Mouse (Mus musculus) midbrain, embryonic 10.5 days (tissue): ENCODE measurements at regions not wholly inside any gene's neighbourhood (a gene's known extent, or its start where the extent isn't known, plus 50 kb on each side); places are given as distances from the start of the nearest gene placed in this dataset.

ENCODE experiments used
- DNase-seq: peaks from one replicate; pipeline ENCODE4 v3.0.0-alpha.2; 2017; ENCODE audit warnings: low spot score
- H3K27ac ChIP-seq: fragments of 300-500 bp; sonication (generic); replicated peaks from 2 replicates; pipeline ENCODE4 v1.5.1; 2016; ENCODE audit warnings: mild to moderate bottlenecking
- H3K27me3 ChIP-seq: fragments of 300-500 bp; sonication (generic); 2 replicates; pipeline ENCODE4 v1.6.1; 2016; ENCODE audit warnings: low read depth, mild to moderate bottlenecking; ENCODE audit not compliant: poor library complexity, severe bottlenecking
- H3K36me3 ChIP-seq: fragments of 300-500 bp; sonication (generic); 2 replicates; pipeline ENCODE4 v1.6.1; 2016; ENCODE audit warnings: mild to moderate bottlenecking, moderate library complexity
- H3K4me1 ChIP-seq: fragments of 300-500 bp; sonication (generic); 2 replicates; pipeline ENCODE4 v1.6.1; 2016
- H3K4me3 ChIP-seq: fragments of 300-500 bp; sonication (generic); 2 replicates; pipeline ENCODE4 v1.5.1; 2016; ENCODE audit warnings: mild to moderate bottlenecking, moderate library complexity
- H3K9me3 ChIP-seq: fragments of 300-500 bp; sonication (generic); replicated peaks from 2 replicates; pipeline ENCODE4 v1.6.1; 2016; ENCODE audit warnings: mild to moderate bottlenecking
- WGBS: fragments of 180-500 bp; shearing (Covaris S2); methylation state at CpG from one replicate; pipeline ENCODE4 v1.1.7; 2016; 5-methylcytosine and 5-hydroxymethylcytosine counted together

DNA sequence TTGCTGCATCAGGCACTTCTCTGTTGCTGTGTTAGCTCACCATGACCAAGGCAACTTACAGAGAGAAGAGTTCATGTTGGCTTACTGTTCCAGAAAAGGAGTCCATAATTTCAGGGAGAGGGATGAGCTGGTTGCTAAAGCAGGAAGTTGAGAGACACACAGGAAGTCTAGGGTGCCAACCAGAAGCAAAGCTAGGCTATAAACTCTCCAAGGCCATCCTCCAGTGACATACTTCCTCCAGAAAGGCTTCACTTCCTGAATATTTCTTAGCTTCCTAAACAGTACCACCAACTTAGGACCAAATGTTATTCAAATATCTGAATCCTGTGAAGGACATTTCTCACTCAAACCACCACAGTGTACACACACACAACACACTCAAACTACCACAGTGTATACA lies 2010.6 kb downstream of the A830018L16Rik start:
- no peak for DNase-seq
- Histone ChIP-seq H3K27ac (no peak overlapping the region), H3K4me1 (peaks cover 12% of the 10 kb centered on the region), H3K36me3 (no peaks in the 10 kb centered on the region), H3K4me3 (no peak overlapping the region), H3K27me3 (0 out of 2 replicates have a peak, but pooled peaks cover 3% of the 10 kb centered on the region), H3K9me3 (no peaks in the 10 kb centered on the region)

DNA sequence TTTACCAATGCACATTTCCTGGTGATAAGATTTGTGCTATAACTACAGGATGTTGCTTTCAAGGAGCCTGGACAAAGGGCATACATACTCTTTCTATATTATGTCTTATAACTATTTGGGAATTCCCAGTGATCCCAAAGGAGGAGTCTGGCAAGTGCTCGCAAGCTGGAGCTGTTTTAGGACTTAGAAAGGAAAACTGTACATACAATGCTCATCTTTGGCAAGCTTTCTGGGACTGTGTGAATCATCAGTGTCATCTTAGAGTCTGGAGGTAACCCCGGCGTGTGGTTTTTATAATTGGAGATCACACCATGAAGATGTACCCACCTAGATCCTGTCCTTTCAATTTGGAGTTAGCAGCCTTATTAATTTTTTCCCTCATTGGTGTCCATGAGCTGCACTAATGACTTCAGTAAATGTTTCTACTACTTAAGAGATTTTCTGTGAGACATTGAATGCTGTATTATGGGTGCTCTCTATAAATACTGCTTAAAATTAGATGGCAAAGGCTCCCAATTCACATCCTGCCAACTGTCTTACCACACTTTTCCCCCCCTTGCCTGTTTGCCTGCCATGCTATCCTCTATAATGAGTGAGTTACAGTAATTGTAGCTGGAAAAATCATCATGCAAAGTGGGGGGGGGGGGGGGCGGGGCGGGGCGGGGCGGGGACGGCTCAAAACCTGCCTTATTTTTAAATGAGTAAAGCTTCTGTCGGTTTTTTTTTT lies 2011.9 kb downstream of the A830018L16Rik start:
- peak overlapping the region; percentile 78 for H3K27ac ChIP-seq
- no peak for DNase-seq

DNA sequence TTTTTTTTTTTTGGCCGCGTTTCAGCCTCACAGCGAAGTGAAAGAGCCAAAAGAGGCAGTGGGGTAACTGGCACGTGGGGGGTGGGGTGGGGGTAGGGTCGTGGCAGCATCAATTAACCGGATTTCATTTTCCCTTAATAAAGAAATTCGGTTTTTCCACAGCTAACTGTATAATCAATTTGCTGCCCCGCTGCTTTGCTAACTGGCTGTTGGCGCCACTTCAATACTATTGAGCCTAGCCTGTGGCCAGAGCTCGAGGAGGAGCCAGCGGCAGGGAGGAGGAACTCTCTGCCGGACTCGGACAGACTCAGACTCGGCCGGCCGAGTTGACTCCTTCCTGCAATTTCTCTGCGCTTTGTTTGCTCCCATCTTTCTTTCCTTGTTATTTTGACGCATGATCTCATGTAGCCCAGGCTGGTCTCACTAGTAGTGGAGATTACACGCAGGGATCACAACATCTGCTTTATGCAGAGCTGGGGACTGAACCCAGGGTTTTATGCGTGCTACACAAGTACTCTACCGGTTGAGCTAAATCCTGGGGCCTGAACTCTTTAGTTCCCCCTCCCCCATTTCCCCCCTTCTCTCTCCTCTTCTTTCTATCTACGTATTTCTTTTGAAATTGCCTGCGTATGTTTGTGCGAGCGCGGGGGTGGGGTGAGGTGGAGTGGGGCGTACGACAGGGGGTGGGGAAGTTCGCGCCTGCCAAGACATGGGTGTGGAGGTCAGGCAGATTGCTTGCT lies 2012.6 kb downstream of the A830018L16Rik start:
- WGBS = 7% methylated on average over 30 of the region's 30 CpGs
- Histone ChIP-seq H3K4me3 (peak overlapping the region; percentile 53), H3K36me3 (no peaks in the 10 kb centered on the region), H3K9me3 (no peaks in the 10 kb centered on the region), H3K27ac (peak overlapping the region; percentile 78), H3K27me3 (0 out of 2 replicates have a peak, but pooled peaks cover 3% of the 10 kb centered on the region), H3K4me1 (peaks cover 12% of the 10 kb centered on the region)
- peak; percentile 73 for DNase-seq

More for the DNA sequence above, 2011.9 kb downstream of the A830018L16Rik start:
- H3K9me3 ChIP-seq = no peaks in the 10 kb centered on the region
- peak overlapping the region; percentile 53 for H3K4me3 ChIP-seq
- H3K36me3 ChIP-seq = no peaks in the 10 kb centered on the region
- 29% methylated on average over 9 of the region's 9 CpGs for WGBS
- H3K27me3 ChIP-seq = 0 out of 2 replicates have a peak, but pooled peaks cover 3% of the 10 kb centered on the region
- H3K4me1 ChIP-seq = peaks cover 12% of the 10 kb centered on the region

DNA sequence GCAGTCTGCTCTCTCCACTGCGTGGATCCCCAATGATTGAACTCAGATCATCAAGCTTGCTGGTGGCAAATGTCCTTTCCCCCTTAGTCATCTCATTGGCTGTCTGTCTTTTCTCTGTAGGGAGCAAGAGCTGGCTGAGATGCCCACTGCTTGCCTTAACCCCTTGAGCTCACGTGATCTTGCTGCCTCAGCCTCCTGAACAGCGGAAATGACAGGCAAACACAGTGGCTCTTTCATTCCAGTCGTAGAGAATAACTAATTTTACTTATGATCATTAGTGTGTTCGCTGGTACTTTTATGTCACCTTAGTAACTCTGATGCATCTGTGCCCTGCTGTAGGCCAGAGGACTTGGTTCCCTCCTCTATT lies 2013.1 kb downstream of the A830018L16Rik start:
- no peak for DNase-seq
- Histone ChIP-seq H3K9me3 (no peaks in the 10 kb centered on the region), H3K36me3 (no peaks in the 10 kb centered on the region), H3K27me3 (0 out of 2 replicates have a peak, but pooled peaks cover 3% of the 10 kb centered on the region), H3K27ac (peak overlapping the region; percentile 78; the same call in 1 of the 2 replicates), H3K4me3 (peak overlapping the region; percentile 53; the same call in 1 of the 2 replicates), H3K4me1 (peaks cover 12% of the 10 kb centered on the region)
- WGBS = 57% methylated on average over 5 of the region's 5 CpGs

DNA sequence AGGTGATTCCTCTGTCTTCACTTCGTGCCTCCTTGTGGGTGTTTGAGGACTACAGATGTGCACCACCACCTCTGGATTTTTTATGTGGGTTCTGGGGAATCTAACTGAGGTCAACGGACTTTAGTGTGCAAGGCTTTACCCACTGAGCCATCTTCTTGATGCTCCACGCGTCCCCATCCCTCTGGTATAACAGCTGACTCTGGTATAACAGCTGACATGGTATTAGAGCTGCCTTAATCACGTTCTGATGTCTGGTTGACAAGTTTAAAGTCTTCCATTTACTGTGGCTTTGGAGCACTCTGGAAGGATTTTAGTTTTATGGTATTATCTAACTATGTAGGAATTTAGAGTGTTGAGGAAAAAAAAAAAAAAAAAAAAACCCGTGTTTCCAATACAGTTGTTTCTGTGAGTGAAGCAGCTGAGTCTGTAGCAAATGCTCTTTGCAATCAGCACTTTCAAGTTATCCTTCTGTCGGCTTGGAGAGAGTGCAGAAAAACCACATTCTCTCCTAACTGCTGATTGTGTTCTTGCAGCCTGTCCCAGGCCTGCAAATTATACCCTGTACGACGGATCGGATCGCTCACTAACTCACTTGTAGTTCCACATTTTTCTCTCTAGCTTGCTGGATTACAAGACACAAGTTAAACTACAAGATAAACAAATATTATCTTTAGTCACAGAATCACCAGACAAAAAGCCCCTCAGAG lies 2013.7 kb downstream of the A830018L16Rik start:
- Histone ChIP-seq H3K27me3 (0 out of 2 replicates have a peak, but pooled peaks cover 3% of the 10 kb centered on the region), H3K36me3 (no peaks in the 10 kb centered on the region), H3K9me3 (no peaks in the 10 kb centered on the region), H3K4me3 (no peak overlapping the region), H3K27ac (no peak overlapping the region), H3K4me1 (peaks cover 12% of the 10 kb centered on the region)
- DNase-seq = no peak
- WGBS = 81% methylated on average over 11 of the region's 11 CpGs

DNA sequence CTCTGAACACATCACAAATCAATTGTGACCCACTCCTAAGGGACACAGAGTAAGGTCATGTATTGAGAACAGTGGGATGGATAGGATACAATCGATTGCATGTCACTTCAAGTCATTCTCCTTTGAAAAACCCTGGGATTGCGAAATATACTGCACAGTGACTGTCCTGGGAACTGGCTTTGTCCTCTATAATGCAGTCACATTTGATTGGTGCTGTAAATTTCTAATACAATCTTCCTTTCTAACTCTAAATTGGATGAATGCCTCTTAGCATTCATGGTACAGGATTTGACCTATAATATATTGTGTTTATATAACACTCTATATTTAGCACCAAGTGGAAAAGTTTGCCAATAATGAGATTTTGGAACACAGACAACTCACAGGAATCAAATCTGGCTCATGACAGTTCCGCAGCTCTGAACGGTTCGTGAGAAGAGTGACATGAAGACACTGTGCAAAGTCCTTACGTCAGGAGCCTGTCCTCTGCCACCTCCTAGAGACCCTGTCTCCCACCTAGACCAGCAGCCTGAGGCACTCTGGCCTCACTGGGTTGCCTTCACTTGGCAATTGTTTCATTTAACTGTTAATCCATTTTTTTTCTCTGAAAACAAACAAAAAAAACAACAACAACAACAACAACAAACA lies 2024.0 kb downstream of the A830018L16Rik start:
- H3K4me1 ChIP-seq = no peaks in the 10 kb centered on the region
- WGBS = 90% methylated on average over 6 of the region's 6 CpGs
- no peak overlapping the region for H3K27ac ChIP-seq
- DNase-seq = no peak
- no peaks in the 10 kb centered on the region for H3K9me3 ChIP-seq
- no peak overlapping the region for H3K4me3 ChIP-seq
- H3K36me3 ChIP-seq = no peaks in the 10 kb centered on the region
- H3K27me3 ChIP-seq = no peaks in the 10 kb centered on the region

DNA sequence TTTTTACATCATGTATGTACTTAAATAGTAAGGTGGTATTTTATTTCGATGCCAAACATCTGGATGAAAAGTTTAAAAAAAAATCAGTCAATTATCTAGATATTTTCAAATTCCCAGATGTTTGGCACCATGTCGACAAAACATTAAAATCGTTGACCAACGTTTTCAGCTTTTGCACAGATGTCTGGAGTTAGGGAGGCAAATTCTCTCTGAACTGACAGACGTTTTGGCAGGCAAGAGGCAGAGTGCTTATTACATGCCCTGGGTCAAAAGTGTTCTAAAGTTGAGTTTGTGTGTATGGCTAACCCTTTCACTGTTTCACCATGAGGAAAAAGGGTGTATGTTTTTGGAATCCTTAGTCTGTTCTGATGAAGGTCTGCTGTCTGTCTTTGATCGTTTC lies 2028.5 kb downstream of the A830018L16Rik start:
- Histone ChIP-seq H3K27me3 (no peaks in the 10 kb centered on the region), H3K4me1 (no peaks in the 10 kb centered on the region), H3K9me3 (no peaks in the 10 kb centered on the region), H3K36me3 (no peaks in the 10 kb centered on the region), H3K4me3 (no peak overlapping the region), H3K27ac (no peak overlapping the region)
- DNase-seq = no peak
- 84% methylated on average over 6 of the region's 6 CpGs for WGBS

DNA sequence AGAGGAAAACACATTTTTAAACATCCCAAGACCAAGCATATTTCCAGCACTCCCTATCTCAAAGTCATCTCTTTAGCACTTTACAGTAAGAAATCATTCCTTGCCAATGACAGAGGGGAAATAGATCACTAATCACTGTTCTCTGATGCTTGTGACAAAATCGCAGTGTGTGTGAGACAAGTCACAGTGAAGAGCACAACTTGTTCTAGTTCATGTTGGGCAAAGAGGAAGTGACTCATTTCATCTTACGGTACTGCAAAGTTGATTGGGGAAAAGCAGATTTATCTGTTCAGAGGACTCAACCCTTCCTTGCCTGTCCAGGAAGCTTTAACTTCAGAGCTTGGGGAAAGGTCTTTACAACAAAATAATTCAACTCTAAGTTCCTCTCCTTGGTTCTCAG lies 2040.6 kb downstream of the A830018L16Rik start:
- H3K4me1 ChIP-seq = no peaks in the 10 kb centered on the region
- WGBS = 90% methylated on average over 2 of the region's 2 CpGs

DNA sequence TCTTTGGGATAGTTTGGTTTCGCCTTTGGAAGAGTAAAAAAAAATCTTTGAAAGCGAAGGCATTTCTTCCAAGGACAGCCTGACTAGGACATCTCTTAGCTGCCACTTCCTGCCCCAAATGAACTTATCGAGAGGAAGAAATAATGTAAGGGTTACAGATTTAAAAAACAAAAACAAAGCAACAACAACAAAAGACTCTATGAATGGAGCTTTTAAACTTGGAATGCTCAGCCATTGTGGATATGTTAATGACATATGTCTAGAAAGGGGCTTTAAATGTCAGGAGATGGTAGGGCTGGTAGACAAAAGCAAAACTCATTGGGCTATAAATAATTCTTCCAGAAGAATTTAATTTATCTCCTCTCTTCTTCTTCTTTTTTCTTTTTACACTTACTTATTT lies 2041.7 kb downstream of the A830018L16Rik start:
- H3K9me3 ChIP-seq = peaks cover 6% of the 10 kb centered on the region; the same call in 1 of the 2 replicates
- H3K27ac ChIP-seq = no peak overlapping the region
- H3K4me1 ChIP-seq = no peaks in the 10 kb centered on the region
- H3K4me3 ChIP-seq = no peak overlapping the region
- H3K27me3 ChIP-seq = no peaks in the 10 kb centered on the region
- 84% methylated on average over 3 of the region's 3 CpGs for WGBS
- H3K36me3 ChIP-seq = no peaks in the 10 kb centered on the region
- DNase-seq = no peak

More for the DNA sequence above, 2040.6 kb downstream of the A830018L16Rik start:
- no peak overlapping the region for H3K27ac ChIP-seq
- DNase-seq = no peak
- H3K9me3 ChIP-seq = peaks cover 3% of the 10 kb centered on the region; the same call in 1 of the 2 replicates
- H3K4me3 ChIP-seq = no peak overlapping the region
- no peaks in the 10 kb centered on the region for H3K36me3 ChIP-seq
- H3K27me3 ChIP-seq = no peaks in the 10 kb centered on the region

DNA sequence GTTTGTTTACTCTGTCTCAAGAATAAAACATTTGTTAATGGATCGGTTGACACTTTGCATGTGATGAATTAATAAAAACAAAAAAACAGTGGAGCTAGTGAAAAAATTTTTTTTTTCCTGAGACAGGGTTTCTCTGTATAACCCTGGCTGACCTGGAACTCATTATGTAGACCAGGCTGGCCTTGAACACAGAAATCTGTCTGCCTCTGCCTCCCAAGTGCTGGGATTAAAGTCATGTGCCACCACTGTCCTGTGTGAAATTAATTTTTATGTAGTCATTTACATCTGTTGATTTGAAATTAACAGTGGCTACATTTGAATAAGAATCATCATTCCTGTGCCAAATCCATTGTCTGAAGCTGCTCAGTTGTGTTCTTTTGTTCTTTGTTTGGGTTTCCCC lies 2050.4 kb downstream of the A830018L16Rik start:
- Histone ChIP-seq H3K36me3 (no peaks in the 10 kb centered on the region), H3K4me1 (peaks cover 10% of the 10 kb centered on the region), H3K9me3 (peaks cover 14% of the 10 kb centered on the region), H3K27me3 (no peaks in the 10 kb centered on the region), H3K4me3 (no peak overlapping the region), H3K27ac (no peak overlapping the region)
- DNase-seq = no peak
- WGBS = 96% methylated on average over 1 of the region's 1 CpGs

DNA sequence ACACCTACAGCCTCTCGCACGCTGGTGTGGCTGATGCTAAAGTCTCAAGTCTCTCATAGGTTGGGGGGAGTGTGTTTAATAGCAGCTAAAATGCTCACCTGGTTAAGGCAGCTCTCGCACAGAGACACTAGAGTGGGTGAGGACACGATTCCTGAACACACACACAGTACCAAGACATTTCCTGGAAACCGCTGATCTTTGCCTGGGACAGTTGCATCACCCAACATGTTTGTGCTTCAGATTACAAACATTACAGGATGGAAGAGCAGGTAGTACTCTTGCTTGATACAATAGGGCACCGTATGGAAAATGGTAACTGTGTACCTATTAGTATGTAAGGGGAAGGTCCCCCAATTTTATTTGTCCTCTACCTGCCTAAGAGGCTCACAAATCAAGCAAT lies 2053.3 kb downstream of the A830018L16Rik start:
- no peak overlapping the region for H3K27ac ChIP-seq
- no peaks in the 10 kb centered on the region for H3K36me3 ChIP-seq
- H3K9me3 ChIP-seq = peaks cover 9% of the 10 kb centered on the region
- peaks cover 10% of the 10 kb centered on the region for H3K4me1 ChIP-seq
- DNase-seq = no peak
- H3K4me3 ChIP-seq = no peak overlapping the region
- H3K27me3 ChIP-seq = no peaks in the 10 kb centered on the region
- WGBS = 83% methylated on average over 6 of the region's 6 CpGs

DNA sequence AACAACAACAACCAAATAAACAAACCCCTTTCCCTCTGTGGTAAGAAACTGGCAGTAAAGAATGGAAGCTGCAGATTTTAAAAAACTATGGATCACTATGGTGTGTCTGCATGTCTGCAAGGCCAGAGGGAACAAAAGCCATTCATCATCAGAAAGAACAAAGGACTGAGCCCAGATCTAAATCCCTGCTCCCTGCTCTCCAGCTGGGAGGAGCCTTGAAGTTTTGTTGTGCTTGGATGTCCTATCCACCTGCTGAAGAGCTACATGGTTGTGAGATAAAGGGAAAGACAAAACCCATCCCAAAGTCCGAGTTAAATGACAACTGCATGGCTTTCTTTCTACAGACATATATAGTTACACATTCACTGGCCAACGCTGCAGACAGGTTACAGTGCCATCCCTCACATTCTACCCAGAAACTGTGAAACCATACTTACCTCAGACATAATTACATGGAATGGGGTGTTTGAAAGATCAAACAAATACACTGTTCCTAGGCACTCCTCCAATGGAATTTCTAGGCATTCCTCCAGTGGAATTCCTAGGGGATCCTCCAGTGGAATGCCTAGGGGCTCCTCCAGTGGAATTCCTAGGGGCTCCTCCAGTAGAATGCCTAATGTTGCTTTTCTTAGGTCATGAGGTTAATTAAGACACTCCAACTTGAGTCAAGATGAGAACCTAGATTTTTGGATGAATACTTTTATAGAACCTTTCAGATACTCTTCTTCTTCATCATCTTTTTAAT lies 2054.2 kb downstream of the A830018L16Rik start:
- WGBS = 29% methylated on average over 2 of the region's 2 CpGs
- DNase-seq = no peak
- Histone ChIP-seq H3K27me3 (no peaks in the 10 kb centered on the region), H3K27ac (peak overlapping the region; percentile 33; the same call in 1 of the 2 replicates), H3K4me1 (peaks cover 10% of the 10 kb centered on the region), H3K36me3 (no peaks in the 10 kb centered on the region), H3K4me3 (no peak overlapping the region), H3K9me3 (peaks cover 10% of the 10 kb centered on the region; the same call in 1 of the 2 replicates)
